7 mouse cellular contexts compared by ENCODE assay signal in genomic region chr1:34751128-34751527, GRCm38 (mm10).
DNase-seq lines count a peak whose midpoint lies in the region; ATAC-seq and TF ChIP-seq lines count a peak whose summit lies in the region.

No protein-coding gene starts in this region.

- no peak for TF ChIP-seq CTCF in lung, postnatal 0 days (IDR thresholded peaks at IDR 0.05)

- H3K36me3 ChIP-seq in lung, postnatal 0 days (ENCODE audit: insufficient read depth, low read length): no peaks in the 10 kb centered on the region
- no peaks in the 10 kb centered on the region for H3K36me3 ChIP-seq in forebrain, embryonic 11.5 days (ENCODE audit: control insufficient read depth, insufficient read depth, low read length)
- no peaks in the 10 kb centered on the region for H3K36me3 ChIP-seq in liver, embryonic 12.5 days

- H3K9me3 ChIP-seq in lung, postnatal 0 days (ENCODE audit: low read length): no peaks in the 10 kb centered on the region
- H3K9me3 ChIP-seq in forebrain, embryonic 11.5 days (ENCODE audit: control insufficient read depth, low read length): no peaks in the 10 kb centered on the region
- no peaks in the 10 kb centered on the region for H3K9me3 ChIP-seq in liver, embryonic 12.5 days (replicated peaks)

- H3K4me2 ChIP-seq in lung, postnatal 0 days (replicated peaks; ENCODE audit: low read depth, low read length): peak overlapping the region; percentile 85
- peak overlapping the region; percentile 95 for H3K4me2 ChIP-seq in forebrain, embryonic 11.5 days (ENCODE audit: low read depth, low read length, severe bottlenecking)
- peak overlapping the region; percentile 65 for H3K4me2 ChIP-seq in liver, embryonic 12.5 days

- no peaks in the 10 kb centered on the region for H3K4me1 ChIP-seq in lung, postnatal 0 days (ENCODE audit: insufficient read depth, low read depth, low read length)
- H3K4me1 ChIP-seq in forebrain, embryonic 11.5 days (replicated peaks; ENCODE audit: control insufficient read depth, insufficient read depth, low read length): peaks cover 8% of the 10 kb centered on the region
- H3K4me1 ChIP-seq in liver, embryonic 12.5 days: no peaks in the 10 kb centered on the region

- ATAC-seq in lung, postnatal 0 days: no peak
- ATAC-seq in forebrain, embryonic 11.5 days (replicated peaks; ENCODE audit: low FRiP score): no peak
- no peak for ATAC-seq in liver, embryonic 12.5 days
- no peak for ATAC-seq in erythroid progenitor cell, adult 5-6 weeks (replicated peaks; ENCODE audit: low FRiP score, poor library complexity, severe bottlenecking)

- TF ChIP-seq EP300 in lung, postnatal 0 days (IDR thresholded peaks at IDR 0.05): no peak

- no peak for DNase-seq in lung, postnatal 0 days (ENCODE audit: low spot score)
- DNase-seq in lung, postnatal 4 days: no peak
- DNase-seq in forebrain, embryonic 11.5 days (ENCODE audit: low spot score): no peak
- no peak for DNase-seq in ovary, postnatal 14 days (ENCODE audit: low spot score)
- DNase-seq in thymus, postnatal 10 days (ENCODE audit: low spot score in 2 of 2): no peak

- peaks cover 25% of the 10 kb centered on the region for H3K27me3 ChIP-seq in lung, postnatal 0 days (replicated peaks; ENCODE audit: insufficient read depth, low read length)
- peaks cover 30% of the 10 kb centered on the region for H3K27me3 ChIP-seq in forebrain, embryonic 11.5 days (ENCODE audit: control insufficient read depth, insufficient read depth, low read length)
- peaks cover 70% of the 10 kb centered on the region for H3K27me3 ChIP-seq in liver, embryonic 12.5 days (replicated peaks)

- H3K9ac ChIP-seq in lung, postnatal 0 days (replicated peaks; ENCODE audit: low read depth): no peak overlapping the region
- peak overlapping the region; percentile 62; the same call in 1 of the 2 replicates for H3K9ac ChIP-seq in forebrain, embryonic 11.5 days (ENCODE audit: low read length)
- no peak overlapping the region for H3K9ac ChIP-seq in liver, embryonic 12.5 days

- H3K27ac ChIP-seq in lung, postnatal 0 days (ENCODE audit: low read length): no peak overlapping the region
- no peak overlapping the region for H3K27ac ChIP-seq in forebrain, embryonic 11.5 days (ENCODE audit: low read depth, low read length)
- no peak overlapping the region for H3K27ac ChIP-seq in liver, embryonic 12.5 days

- 1% methylated on average over 6 of the region's 6 CpGs for WGBS in lung, postnatal 0 days
- WGBS in forebrain, embryonic 11.5 days: 3% methylated on average over 5 of the region's 6 CpGs
- WGBS in liver, embryonic 12.5 days (ENCODE audit: insufficient replicate concordance): 3% methylated on average over 6 of the region's 6 CpGs

- H3K4me3 ChIP-seq in lung, postnatal 0 days (ENCODE audit: low read depth, low read length): peak overlapping the region; percentile 45; the same call in 1 of the 2 replicates
- peak overlapping the region; percentile 62 for H3K4me3 ChIP-seq in forebrain, embryonic 11.5 days (ENCODE audit: low read depth, low read length)
- 0 out of 2 replicates have a peak overlapping the region, but pooled peaks have one; percentile 46 for H3K4me3 ChIP-seq in liver, embryonic 12.5 days
